Mouse (Mus musculus) lung, embryonic 16.5 days (tissue): ENCODE results near the gene Top2a. TPM values are rescaled to one million over a fixed set of nuclear protein-coding genes. Genes with fewer than 3 reads are reported as not detected.

Source experiments
- ATAC-seq: fragments of 200-750 bp; cut with Nextera tagmentation; 2 replicates; pipeline ENCODE4 v1.8.0; 2017; ENCODE audit warnings: low read depth, mild to moderate bottlenecking, moderate library complexity
- H3K27ac ChIP-seq: fragments of 300-500 bp; sonication (generic); 2 replicates; pipeline ENCODE4 v1.5.1; 2014; ENCODE audit warnings: mild to moderate bottlenecking, control low read depth, low read length
- H3K27me3 ChIP-seq: fragments of 300-500 bp; sonication (generic); 2 replicates; pipeline ENCODE4 v1.6.1; 2014; ENCODE audit warnings: low read depth, low read length, mixed read lengths; ENCODE audit not compliant: control insufficient read depth, insufficient read depth
- H3K36me3 ChIP-seq: fragments of 300-500 bp; sonication (generic); 2 replicates; pipeline ENCODE4 v1.6.1; 2014; ENCODE audit warnings: low read length; ENCODE audit not compliant: control insufficient read depth, insufficient read depth
- H3K4me1 ChIP-seq: fragments of 300-500 bp; sonication (generic); replicated peaks from 2 replicates; pipeline ENCODE4 v1.6.1; 2014; ENCODE audit warnings: low read length, mixed read lengths; ENCODE audit not compliant: control insufficient read depth, insufficient read depth
- H3K4me2 ChIP-seq: fragments of 300-500 bp; sonication (generic); 2 replicates; pipeline ENCODE4 v1.6.1; 2014; ENCODE audit warnings: low read depth, low read length, control low read depth
- H3K4me3 ChIP-seq: fragments of 300-500 bp; sonication (generic); 2 replicates; pipeline ENCODE4 v1.5.1; 2014; ENCODE audit warnings: mild to moderate bottlenecking, low read length, control low read depth
- H3K9ac ChIP-seq: fragments of 300-500 bp; sonication (generic); 2 replicates; pipeline ENCODE4 v1.6.1; 2014; ENCODE audit warnings: low read length, control low read depth
- H3K9me3 ChIP-seq: fragments of 300-500 bp; sonication (generic); 2 replicates; pipeline ENCODE4 v1.6.1; 2016; ENCODE audit warnings: low read length; ENCODE audit not compliant: control insufficient read depth
- WGBS: fragments of 180-500 bp; shearing (Covaris S2); extraction: QIAGEN DNeasy Blood & Tissue Kit; methylation state at CpG from one replicate; pipeline ENCODE4 v1.1.7; 2014; 5-methylcytosine and 5-hydroxymethylcytosine counted together
- polyA plus RNA-seq: library from polyadenylated mRNA; unstranded; fragments of >200 nt; fragmentation: Nextera tagmentation; extraction: Ambion mirVana; gene quantifications from 2 replicates; pipeline ENCODE4 v1.2.1, GENCODE M21; 2015

Gene Top2a
- polyA plus RNA-seq, 1 experiment from 2014 or later = 270 TPM

GRCm38 (mm10) chr11:98950484-98950883 is 73.5 kb downstream of the Top2a start:
- 81% methylated on average over 9 of the region's 9 CpGs for WGBS
- Histone ChIP-seq H3K36me3 (peaks cover 4% of the 10 kb centered on the region; the same call in 1 of the 2 replicates), H3K9ac (0 out of 2 replicates have a peak overlapping the region, but pooled peaks have one; percentile 22), H3K9me3 (no peaks in the 10 kb centered on the region), H3K27ac (peak overlapping the region; percentile 88), H3K27me3 (no peaks in the 10 kb centered on the region), H3K4me1 (peaks cover 70% of the 10 kb centered on the region), H3K4me3 (no peak overlapping the region), H3K4me2 (no peak overlapping the region)
- ATAC-seq = no peak

GRCm38 (mm10) chr11:98949958-98950460 is 74.0 kb downstream of the Top2a start:
- WGBS = 80% methylated on average over 7 of the region's 7 CpGs
- Histone ChIP-seq H3K4me3 (no peak overlapping the region), H3K9ac (no peak overlapping the region), H3K36me3 (peaks cover 4% of the 10 kb centered on the region; the same call in 1 of the 2 replicates), H3K4me1 (peaks cover 70% of the 10 kb centered on the region), H3K9me3 (no peaks in the 10 kb centered on the region), H3K27me3 (no peaks in the 10 kb centered on the region), H3K27ac (peak overlapping the region; percentile 88), H3K4me2 (no peak overlapping the region)
- ATAC-seq = no peak

- peak overlapping the region; percentile 36; the same call in 1 of the 2 replicates for H3K27ac ChIP-seq
- H3K9ac ChIP-seq = no peak overlapping the region
- H3K4me1 ChIP-seq = peaks cover 70% of the 10 kb centered on the region
- peaks cover 4% of the 10 kb centered on the region; the same call in 1 of the 2 replicates for H3K36me3 ChIP-seq
- H3K4me2 ChIP-seq = no peak overlapping the region
- no peaks in the 10 kb centered on the region for H3K9me3 ChIP-seq
- H3K4me3 ChIP-seq = no peak overlapping the region
- 62% methylated on average over 12 of the region's 12 CpGs for WGBS
- no peaks in the 10 kb centered on the region for H3K27me3 ChIP-seq
- no peak for ATAC-seq
Measured at GRCm38 (mm10) chr11:98949242-98949957, 74.6 kb downstream of the Top2a start.

GRCm38 (mm10) chr11:98947969-98948569 is 75.9 kb downstream of the Top2a start:
- H3K36me3 ChIP-seq = peaks cover 4% of the 10 kb centered on the region; the same call in 1 of the 2 replicates
- ATAC-seq = no peak
- no peaks in the 10 kb centered on the region for H3K9me3 ChIP-seq
- peaks cover 70% of the 10 kb centered on the region for H3K4me1 ChIP-seq
- WGBS = 63% methylated on average over 18 of the region's 18 CpGs
- no peak overlapping the region for H3K4me2 ChIP-seq
- no peaks in the 10 kb centered on the region for H3K27me3 ChIP-seq
- peak overlapping the region; percentile 40; the same call in 1 of the 2 replicates for H3K27ac ChIP-seq
- H3K9ac ChIP-seq = peak overlapping the region; percentile 26; the same call in 1 of the 2 replicates
- no peak overlapping the region for H3K4me3 ChIP-seq

DNA sequence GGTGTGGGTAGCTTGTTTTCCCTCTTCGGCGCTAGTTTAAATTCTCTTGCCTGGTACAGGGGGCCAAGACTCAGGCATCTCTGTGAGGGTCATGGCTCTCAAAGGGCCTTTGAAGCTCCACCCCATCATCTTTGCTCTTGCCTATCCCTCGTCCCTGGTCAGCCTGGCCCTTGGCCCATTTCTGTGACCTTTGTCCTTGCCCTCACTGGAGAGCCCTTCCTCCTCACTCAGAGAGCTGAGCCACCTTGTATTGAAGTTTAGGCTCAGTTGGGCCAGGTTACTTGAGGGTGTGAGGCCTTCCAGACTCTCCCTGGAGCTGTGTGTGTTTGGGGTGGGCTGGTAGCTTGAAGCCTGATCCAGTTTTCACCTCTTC is 78.4 kb downstream of the Top2a start:
- Histone ChIP-seq H3K9me3 (no peaks in the 10 kb centered on the region), H3K4me2 (no peak overlapping the region), H3K27me3 (no peaks in the 10 kb centered on the region), H3K4me3 (no peak overlapping the region), H3K27ac (peak overlapping the region; percentile 27; the same call in 1 of the 2 replicates), H3K4me1 (peaks cover 77% of the 10 kb centered on the region), H3K36me3 (peaks cover 4% of the 10 kb centered on the region; the same call in 1 of the 2 replicates), H3K9ac (peak overlapping the region; percentile 6; the same call in 1 of the 2 replicates)
- 22% methylated on average over 3 of the region's 3 CpGs for WGBS
- no peak for ATAC-seq

- WGBS = 24% methylated on average over 11 of the region's 11 CpGs
- Histone ChIP-seq H3K4me2 (peak overlapping the region; percentile 83; the same call in 1 of the 2 replicates), H3K36me3 (no peaks in the 10 kb centered on the region; the same call in 1 of the 2 replicates), H3K27ac (peak overlapping the region; percentile 98), H3K9ac (peak overlapping the region; percentile 53), H3K4me1 (peaks cover 77% of the 10 kb centered on the region), H3K4me3 (no peak overlapping the region), H3K27me3 (no peaks in the 10 kb centered on the region), H3K9me3 (no peaks in the 10 kb centered on the region)
- no peak for ATAC-seq
Measured at GRCm38 (mm10) chr11:98944897-98945604, 78.9 kb downstream of the Top2a start.

GRCm38 (mm10) chr11:98943741-98944461 is 80.1 kb downstream of the Top2a start:
- peak overlapping the region; percentile 53 for H3K9ac ChIP-seq
- ATAC-seq = no peak
- H3K9me3 ChIP-seq = no peaks in the 10 kb centered on the region
- H3K36me3 ChIP-seq = no peaks in the 10 kb centered on the region
- peak overlapping the region; percentile 83; the same call in 1 of the 2 replicates for H3K4me2 ChIP-seq
- 34% methylated on average over 14 of the region's 14 CpGs for WGBS
- peaks cover 80% of the 10 kb centered on the region for H3K4me1 ChIP-seq
- H3K4me3 ChIP-seq = no peak overlapping the region
- no peaks in the 10 kb centered on the region for H3K27me3 ChIP-seq
- peak overlapping the region; percentile 98 for H3K27ac ChIP-seq
